Comparison of ENCODE assay signal across 33 mouse cellular contexts in the genomic region with DNA sequence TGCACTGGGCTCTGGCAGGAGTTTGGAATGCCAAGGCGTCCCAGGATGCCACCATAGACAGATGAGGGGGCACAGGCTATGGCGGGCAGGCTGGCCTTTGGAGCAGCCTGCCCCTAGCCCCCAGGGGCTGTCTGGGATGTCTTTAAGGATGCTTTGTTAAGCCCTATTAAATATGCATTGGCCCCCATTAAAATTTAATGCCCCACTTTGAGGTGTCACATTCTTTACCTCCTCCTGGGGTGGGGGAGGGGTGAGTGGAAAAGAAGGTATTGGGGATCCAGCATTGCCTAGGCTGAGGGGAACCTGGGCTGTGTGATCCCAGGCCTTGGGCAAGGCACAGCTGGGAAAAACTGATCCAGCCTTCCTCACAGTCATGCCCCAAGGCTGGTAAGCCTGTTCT. TPM values are rescaled to one million over a fixed set of nuclear protein-coding genes. Genes with fewer than 3 reads are reported as not detected.
DNase-seq lines count a peak whose midpoint lies in the region; ATAC-seq and TF ChIP-seq lines count a peak whose summit lies in the region.
"Had no signal": no experiment of that assay in that cellular context is flagged by ENCODE, and none has a peak within 500 bp of the region (broad histone marks: within the 10 kb centered on the region; RNA-seq: fewer than 3 reads in every experiment).

No protein-coding gene starts in this region.

- TF ChIP-seq CTCF in midbrain, postnatal 0 days (IDR thresholded peaks at IDR 0.05), result no peak

- 0 out of 2 replicates have a peak overlapping the region, but pooled peaks have one; percentile 12 for H3K27ac ChIP-seq in hindbrain, embryonic 12.5 days
- H3K27ac ChIP-seq in hindbrain, embryonic 10.5 days, result no peak overlapping the region
- H3K27ac ChIP-seq in midbrain, embryonic 12.5 days (replicated peaks), result peak overlapping the region; percentile 21; the same call in 1 of the 2 replicates
- H3K27ac ChIP-seq in midbrain, postnatal 0 days (ENCODE audit: low read depth, low read length), result no peak overlapping the region
- 0 out of 2 replicates have a peak overlapping the region, but pooled peaks have one; percentile 33 for H3K27ac ChIP-seq in neural tube, embryonic 13.5 days (replicated peaks)
- no peak overlapping the region for H3K27ac ChIP-seq in forebrain, embryonic 14.5 days (ENCODE audit: low read depth, low read length)
- H3K27ac ChIP-seq: embryonic facial prominence, embryonic 13.5 days; heart, embryonic 10.5 days; heart, embryonic 15.5 days; left cerebral cortex, adult 2 months; limb, embryonic 15.5 days; liver, embryonic 13.5 days; stomach, embryonic 15.5 days had no signal

- DNase-seq in hindbrain, embryonic 10.5 days (ENCODE audit: low spot score), result no peak
- no peak for DNase-seq in midbrain, postnatal 0 days (ENCODE audit: low spot score)
- DNase-seq in ES-CJ7 (ENCODE audit: low read depth, low spot score), result peak; percentile 66
- DNase-seq in layer of hippocampus, adult 9-10 months (ENCODE audit: low spot score), result no peak
- DNase-seq in forebrain, embryonic 14.5 days (ENCODE audit: low spot score), result no peak
- DNase-seq: adrenal gland, postnatal 14 days; cerebellum, adult 11-12 months; cerebellum, postnatal 10 days; gastrocnemius, postnatal 25 days; heart, adult 11 months; heart, postnatal 36 days; kidney, postnatal 14 days; liver, embryonic 13.5 days; lung, adult 18-20 months; lung, postnatal 4 days; retina, postnatal 1 day; right cerebral cortex, postnatal 25 days had no signal

- H3K4me2 ChIP-seq in hindbrain, embryonic 12.5 days (replicated peaks), result no peak overlapping the region
- H3K4me2 ChIP-seq in midbrain, embryonic 12.5 days (replicated peaks), result no peak overlapping the region
- no peak overlapping the region for H3K4me2 ChIP-seq in midbrain, postnatal 0 days (ENCODE audit: low read depth, low read length, poor library complexity, severe bottlenecking)
- H3K4me2 ChIP-seq in neural tube, embryonic 13.5 days, result no peak overlapping the region
- H3K4me2 ChIP-seq in forebrain, embryonic 14.5 days (ENCODE audit: low read length), result no peak overlapping the region
- H3K4me2 ChIP-seq: embryonic facial prominence, embryonic 13.5 days; heart, embryonic 15.5 days; limb, embryonic 15.5 days; liver, embryonic 13.5 days; stomach, embryonic 15.5 days had no signal

- no peak overlapping the region for H3K9ac ChIP-seq in hindbrain, embryonic 12.5 days
- H3K9ac ChIP-seq in midbrain, embryonic 12.5 days (replicated peaks), result no peak overlapping the region
- no peak overlapping the region for H3K9ac ChIP-seq in midbrain, postnatal 0 days (replicated peaks; ENCODE audit: low read length, poor library complexity, severe bottlenecking)
- no peak overlapping the region for H3K9ac ChIP-seq in neural tube, embryonic 13.5 days
- no peak overlapping the region for H3K9ac ChIP-seq in forebrain, embryonic 14.5 days (ENCODE audit: low read length)
- H3K9ac ChIP-seq: embryonic facial prominence, embryonic 13.5 days; heart, embryonic 15.5 days; limb, embryonic 15.5 days; liver, embryonic 13.5 days; stomach, embryonic 15.5 days had no signal

- no peak overlapping the region for H3K4me3 ChIP-seq in hindbrain, embryonic 12.5 days
- no peak overlapping the region for H3K4me3 ChIP-seq in hindbrain, embryonic 10.5 days
- no peak overlapping the region for H3K4me3 ChIP-seq in midbrain, embryonic 12.5 days
- H3K4me3 ChIP-seq in midbrain, postnatal 0 days (ENCODE audit: low read depth, low read length), result no peak overlapping the region
- no peak overlapping the region for H3K4me3 ChIP-seq in neural tube, embryonic 13.5 days
- no peak overlapping the region for H3K4me3 ChIP-seq in forebrain, embryonic 14.5 days (ENCODE audit: low read depth, low read length)
- H3K4me3 ChIP-seq: embryonic facial prominence, embryonic 13.5 days; heart, embryonic 10.5 days; heart, embryonic 15.5 days; left cerebral cortex, adult 2 months; limb, embryonic 15.5 days; liver, embryonic 13.5 days; megakaryocyte, embryonic 14.5 days; stomach, embryonic 15.5 days had no signal

- H3K36me3 ChIP-seq in hindbrain, embryonic 12.5 days, result no peaks in the 10 kb centered on the region
- H3K36me3 ChIP-seq in hindbrain, embryonic 10.5 days, result no peaks in the 10 kb centered on the region
- H3K36me3 ChIP-seq in midbrain, embryonic 12.5 days, result no peaks in the 10 kb centered on the region
- H3K36me3 ChIP-seq in midbrain, postnatal 0 days (ENCODE audit: insufficient read depth, low read length), result no peaks in the 10 kb centered on the region
- H3K36me3 ChIP-seq in neural tube, embryonic 13.5 days, result no peaks in the 10 kb centered on the region
- H3K36me3 ChIP-seq in forebrain, embryonic 14.5 days (ENCODE audit: control insufficient read depth, insufficient read depth, low read length), result no peaks in the 10 kb centered on the region
- H3K36me3 ChIP-seq: embryonic facial prominence, embryonic 13.5 days; heart, embryonic 10.5 days; heart, embryonic 15.5 days; limb, embryonic 15.5 days; liver, embryonic 13.5 days; stomach, embryonic 15.5 days had no signal

- 31% methylated on average over 2 of the region's 2 CpGs for WGBS in hindbrain, embryonic 12.5 days
- WGBS in hindbrain, embryonic 10.5 days, result 37% methylated on average over 2 of the region's 2 CpGs
- WGBS in midbrain, embryonic 12.5 days, result 38% methylated on average over 2 of the region's 2 CpGs
- 29% methylated on average over 2 of the region's 2 CpGs for WGBS in midbrain, postnatal 0 days
- WGBS in neural tube, embryonic 13.5 days, result 9% methylated on average over 2 of the region's 2 CpGs
- 27% methylated on average over 2 of the region's 2 CpGs for WGBS in forebrain, embryonic 14.5 days

- no peak for ATAC-seq in hindbrain, embryonic 12.5 days (ENCODE audit: low FRiP score)
- no peak for ATAC-seq in midbrain, embryonic 12.5 days (ENCODE audit: low FRiP score, low read depth)
- no peak for ATAC-seq in midbrain, postnatal 0 days (ENCODE audit: low FRiP score)
- no peak for ATAC-seq in neural tube, embryonic 13.5 days (ENCODE audit: low read depth)
- ATAC-seq in forebrain, embryonic 14.5 days, result no peak
- ATAC-seq: intestine, embryonic 16.5 days; lung, postnatal 0 days had no signal

- H3K4me1 ChIP-seq in hindbrain, embryonic 12.5 days, result peaks cover 11% of the 10 kb centered on the region
- H3K4me1 ChIP-seq in hindbrain, embryonic 10.5 days (replicated peaks), result peaks cover 23% of the 10 kb centered on the region
- peaks cover 11% of the 10 kb centered on the region for H3K4me1 ChIP-seq in midbrain, embryonic 12.5 days
- H3K4me1 ChIP-seq in midbrain, postnatal 0 days (ENCODE audit: insufficient read depth, low read length), result no peaks in the 10 kb centered on the region; the same call in 1 of the 2 replicates
- H3K4me1 ChIP-seq in neural tube, embryonic 13.5 days (replicated peaks), result peaks cover 16% of the 10 kb centered on the region
- no peaks in the 10 kb centered on the region for H3K4me1 ChIP-seq in forebrain, embryonic 14.5 days (ENCODE audit: control insufficient read depth, insufficient read depth, low read length)
- H3K4me1 ChIP-seq: limb, embryonic 15.5 days; liver, embryonic 13.5 days; megakaryocyte, embryonic 14.5 days; stomach, embryonic 15.5 days had no signal

- no peaks in the 10 kb centered on the region for H3K27me3 ChIP-seq in hindbrain, embryonic 12.5 days
- H3K27me3 ChIP-seq in hindbrain, embryonic 10.5 days (ENCODE audit: insufficient read depth, poor library complexity, severe bottlenecking), result no peaks in the 10 kb centered on the region
- peaks cover 3% of the 10 kb centered on the region; the same call in 1 of the 2 replicates for H3K27me3 ChIP-seq in midbrain, embryonic 12.5 days
- H3K27me3 ChIP-seq in midbrain, postnatal 0 days (ENCODE audit: insufficient read depth, low read length), result no peaks in the 10 kb centered on the region
- H3K27me3 ChIP-seq in neural tube, embryonic 13.5 days, result no peaks in the 10 kb centered on the region
- no peaks in the 10 kb centered on the region for H3K27me3 ChIP-seq in forebrain, embryonic 14.5 days (replicated peaks; ENCODE audit: control insufficient read depth, insufficient read depth, low read length)
- H3K27me3 ChIP-seq: heart, embryonic 15.5 days; limb, embryonic 15.5 days; stomach, embryonic 15.5 days had no signal

- no peaks in the 10 kb centered on the region for H3K9me3 ChIP-seq in hindbrain, embryonic 12.5 days (replicated peaks)
- H3K9me3 ChIP-seq in hindbrain, embryonic 10.5 days, result no peaks in the 10 kb centered on the region
- no peaks in the 10 kb centered on the region for H3K9me3 ChIP-seq in midbrain, embryonic 12.5 days
- H3K9me3 ChIP-seq in midbrain, postnatal 0 days (ENCODE audit: low read length), result no peaks in the 10 kb centered on the region
- no peaks in the 10 kb centered on the region for H3K9me3 ChIP-seq in neural tube, embryonic 13.5 days
- H3K9me3 ChIP-seq in forebrain, embryonic 14.5 days (replicated peaks; ENCODE audit: control insufficient read depth, low read length), result no peaks in the 10 kb centered on the region
- H3K9me3 ChIP-seq: embryonic facial prominence, embryonic 13.5 days; heart, embryonic 10.5 days; heart, embryonic 15.5 days; limb, embryonic 15.5 days; liver, embryonic 13.5 days; stomach, embryonic 15.5 days had no signal

RNA-seq across cellular contexts. Expression of a gene that starts 20.0 kb away (rescaled TPM):
- 3.7 and 4.4 TPM in 2 replicates for polyA plus RNA-seq in hindbrain, embryonic 12.5 days (2016; fragmentation: Nextera tagmentation; extraction: Ambion mirVana)
- polyA plus RNA-seq in hindbrain, embryonic 10.5 days (2016; fragmentation: Nextera tagmentation; extraction: Ambion mirVana), result 0.60 and 2.0 TPM in 2 replicates
- polyA plus RNA-seq in midbrain, embryonic 12.5 days (2016; fragmentation: Nextera tagmentation; extraction: Ambion mirVana), result 5.3 and 6.9 TPM in 2 replicates
- 46.1 and 48.5 TPM in 2 replicates for total RNA-seq in midbrain, postnatal 0 days (2014; rRNA removed)
- 19.4 and 21.0 TPM in 2 replicates for polyA plus RNA-seq in midbrain, postnatal 0 days (2015; fragmentation: Nextera tagmentation; extraction: Ambion mirVana)
- 2.8 and 3.1 TPM in 2 replicates for polyA plus RNA-seq in neural tube, embryonic 13.5 days (2015; fragmentation: Nextera tagmentation; extraction: Ambion mirVana)
- 3.0 and 3.3 TPM in 2 replicates for polyA plus RNA-seq in forebrain, embryonic 14.5 days (2014; fragmentation: Nextera tagmentation; extraction: Ambion mirVana)
- total RNA-seq: common myeloid progenitor, adult 5-6 weeks; gastrocnemius, postnatal 25 days; heart, postnatal 36 days had no signal
- polyA plus RNA-seq: heart, embryonic 15.5 days had no signal

RNA-seq across cellular contexts. Expression of a gene that starts 21.3 kb away (rescaled TPM):
- 7.2 and 7.6 TPM in 2 replicates for polyA plus RNA-seq in hindbrain, embryonic 12.5 days (2016; fragmentation: Nextera tagmentation; extraction: Ambion mirVana)
- 8.4 and 8.6 TPM in 2 replicates for polyA plus RNA-seq in hindbrain, embryonic 10.5 days (2016; fragmentation: Nextera tagmentation; extraction: Ambion mirVana)
- 13.5 and 14.5 TPM in 2 replicates for polyA plus RNA-seq in midbrain, embryonic 12.5 days (2016; fragmentation: Nextera tagmentation; extraction: Ambion mirVana)
- 11.3 and 12.9 TPM in 2 replicates for total RNA-seq in midbrain, postnatal 0 days (2014; rRNA removed)
- 2.3 and 2.5 TPM in 2 replicates for polyA plus RNA-seq in midbrain, postnatal 0 days (2015; fragmentation: Nextera tagmentation; extraction: Ambion mirVana)
- 5.3 and 5.7 TPM in 2 replicates for polyA plus RNA-seq in neural tube, embryonic 13.5 days (2015; fragmentation: Nextera tagmentation; extraction: Ambion mirVana)
- 2.9 and 4.3 TPM in 2 replicates for polyA plus RNA-seq in forebrain, embryonic 14.5 days (2014; fragmentation: Nextera tagmentation; extraction: Ambion mirVana)

RNA-seq across cellular contexts. Expression of a gene that starts 55.4 kb away (rescaled TPM):
- 0.10 and 0.18 TPM in 2 replicates for polyA plus RNA-seq in hindbrain, embryonic 12.5 days (2016; fragmentation: Nextera tagmentation; extraction: Ambion mirVana)
- polyA plus RNA-seq in hindbrain, embryonic 10.5 days (2016; fragmentation: Nextera tagmentation; extraction: Ambion mirVana), result 0.12 and 0.20 TPM in 2 replicates
- polyA plus RNA-seq in midbrain, embryonic 12.5 days (2016; fragmentation: Nextera tagmentation; extraction: Ambion mirVana), result 0.09 and 0.12 TPM in 2 replicates
- total RNA-seq in midbrain, postnatal 0 days (2014; rRNA removed), result 0.19 TPM in 1 of 2 replicates, not detected in the other
- polyA plus RNA-seq in midbrain, postnatal 0 days (2015; fragmentation: Nextera tagmentation; extraction: Ambion mirVana), result 0.07 and 0.20 TPM in 2 replicates
- 0.13 TPM in 1 of 2 replicates, not detected in the other for polyA plus RNA-seq in neural tube, embryonic 13.5 days (2015; fragmentation: Nextera tagmentation; extraction: Ambion mirVana)
- polyA plus RNA-seq in forebrain, embryonic 14.5 days (2014; fragmentation: Nextera tagmentation; extraction: Ambion mirVana), result 0.11 and 0.19 TPM in 2 replicates
- total RNA-seq: adrenal gland, postnatal 14 days; gastrocnemius, adult 18-20 months; gastrocnemius, postnatal 25 days; heart, postnatal 36 days; layer of hippocampus, postnatal 14 days; left cerebral cortex, adult 2 months; left cerebral cortex, postnatal 25 days had no signal
- polyA plus RNA-seq: heart, embryonic 10.5 days; intestine, embryonic 16.5 days had no signal

Comparison
In these comparisons a context has a peak if more than half of its experiments do, and no peak if none do; other contexts are left out.
1. H3K27ac ChIP-seq: peak in hindbrain, embryonic 12.5 days (single experiment), midbrain, embryonic 12.5 days (single experiment) and neural tube, embryonic 13.5 days (single experiment); none in hindbrain, embryonic 10.5 days (single experiment), midbrain, postnatal 0 days (single experiment) and forebrain, embryonic 14.5 days (single experiment).